Mouse (Mus musculus) megakaryocyte, embryonic 14.5 days (primary cell): Measurements from ENCODE around the gene Brwd1.

Experiments used
- FLI1 ChIP-seq: IDR thresholded peaks from 2 replicates; pipeline ENCODE4 v1.6.1; 2012; ENCODE audit warnings: low read length, inconsistent platforms, mixed read lengths
- GATA1 ChIP-seq: IDR thresholded peaks from 3 replicates; pipeline ENCODE4 v1.6.1; 2012; ENCODE audit warnings: mixed read lengths, low read length, inconsistent platforms, borderline replicate concordance

DNA sequence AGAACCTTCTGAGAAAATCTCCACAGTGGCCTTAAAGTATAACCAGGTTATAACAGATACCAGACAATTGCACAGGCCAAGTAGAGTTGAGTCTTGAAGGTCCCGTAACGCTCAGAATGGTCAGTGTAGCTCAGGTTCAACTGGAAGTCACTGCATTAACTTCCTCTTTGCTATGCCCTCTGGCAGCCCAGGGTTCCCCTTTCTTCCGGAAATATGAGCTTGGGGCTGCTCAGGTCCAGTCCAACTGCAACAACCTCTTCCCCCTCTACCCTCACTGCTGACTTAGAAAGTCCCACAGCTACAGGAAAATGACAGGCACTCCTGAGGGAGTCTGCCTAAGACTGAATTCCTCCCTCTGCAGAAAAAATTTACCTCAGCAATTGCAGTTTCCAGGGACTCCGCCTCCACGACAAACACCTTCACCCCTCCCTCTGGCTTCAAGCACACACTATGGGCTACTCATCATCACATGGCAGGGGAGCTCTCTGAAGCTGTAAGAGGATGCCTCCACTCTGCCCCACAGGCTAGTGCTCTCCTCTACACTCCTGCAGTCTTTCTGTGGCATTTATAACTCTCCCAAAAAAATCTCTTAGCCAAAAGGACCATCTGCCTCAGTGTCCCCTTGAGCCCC, 126.5 kb downstream of the Brwd1 start:
- TF ChIP-seq GATA1: no peak
- no peak for TF ChIP-seq FLI1
